Mouse (Mus musculus): ENCODE data around the gene Atp5h.
"Not testable (repeated sequence)": the region's sequence is repeated elsewhere in the genome, so short reads cannot be mapped to it uniquely, and the experiment has no call there.

Atp5h gene

GRCm38 (mm10) chr11:115398085-115398484, 21.7 kb downstream of the Atp5h start:
- no peak for DNase-seq (ENCODE audit: low spot score)

GRCm38 (mm10) chr11:115393721-115394325, 25.9 kb downstream of the Atp5h start:
- peak; percentile 44 for DNase-seq (ENCODE audit: low spot score)

- no peak for DNase-seq (ENCODE audit: low spot score)
Observed at GRCm38 (mm10) chr11:115391358-115391757, 28.4 kb downstream of the Atp5h start.

GRCm38 (mm10) chr11:115386859-115387258, 32.9 kb downstream of the Atp5h start:
- DNase-seq (ENCODE audit: low spot score): not testable (repeated sequence)

GRCm38 (mm10) chr11:115384587-115384986, 35.2 kb downstream of the Atp5h start:
- DNase-seq (ENCODE audit: low spot score): no peak

- DNase-seq (ENCODE audit: low spot score): peak; percentile 65
Observed at GRCm38 (mm10) chr11:115383701-115384474, 35.9 kb downstream of the Atp5h start.

- no peak for DNase-seq (ENCODE audit: low spot score)
Observed at GRCm38 (mm10) chr11:115382891-115383290, 36.9 kb downstream of the Atp5h start.

GRCm38 (mm10) chr11:115381743-115382539, 37.8 kb downstream of the Atp5h start, which contains the start of gene Cdr2l:
Gene Cdr2l, plus strand, starts transcription at chr11:115381916.
- peak; percentile 90 for DNase-seq (ENCODE audit: low spot score)

GRCm38 (mm10) chr11:115381276-115381675, 38.5 kb downstream of the Atp5h start:
- DNase-seq (ENCODE audit: low spot score): no peak

GRCm38 (mm10) chr11:115377854-115378253, 41.9 kb downstream of the Atp5h start:
- DNase-seq (ENCODE audit: low spot score): no peak

- DNase-seq (ENCODE audit: low spot score): no peak
Observed at GRCm38 (mm10) chr11:115377254-115377653, 42.5 kb downstream of the Atp5h start.

- DNase-seq (ENCODE audit: low spot score): no peak
Observed at GRCm38 (mm10) chr11:115376722-115377121, 43.0 kb downstream of the Atp5h start.

- no peak for DNase-seq (ENCODE audit: low spot score)
Observed at GRCm38 (mm10) chr11:115374695-115375425, 44.9 kb downstream of the Atp5h start.

- no peak for DNase-seq (ENCODE audit: low spot score)
Observed at GRCm38 (mm10) chr11:115373805-115374694, 45.7 kb downstream of the Atp5h start.

GRCm38 (mm10) chr11:115372737-115373136, 47.0 kb downstream of the Atp5h start:
- DNase-seq (ENCODE audit: low spot score): no peak

- no peak for DNase-seq (ENCODE audit: low spot score)
Observed at GRCm38 (mm10) chr11:115372015-115372414, 47.7 kb downstream of the Atp5h start.

GRCm38 (mm10) chr11:115371354-115371753, 48.4 kb downstream of the Atp5h start:
- no peak for DNase-seq (ENCODE audit: low spot score)

- no peak for DNase-seq (ENCODE audit: low spot score)
Observed at GRCm38 (mm10) chr11:115370368-115370767, 49.4 kb downstream of the Atp5h start.

- DNase-seq (ENCODE audit: low spot score): peak; percentile 77
Observed at GRCm38 (mm10) chr11:115367395-115367944, 52.3 kb downstream of the Atp5h start, which contains the start of gene Hid1. Gene Hid1, minus strand, starts transcription at chr11:115367756.

GRCm38 (mm10) chr11:115366706-115367394, 52.9 kb downstream of the Atp5h start:
- DNase-seq (ENCODE audit: low spot score): no peak
